Mouse (Mus musculus) testis, adult 2 months (tissue): ENCODE results near the gene Pelo.

Experiments used
- CTCF ChIP-seq: fragments of 200-500 bp; IDR thresholded peaks from 2 replicates; pipeline ENCODE4 v1.5.1; 2012; ENCODE audit warnings: low read depth, mild to moderate bottlenecking, inconsistent platforms, low read length, moderate library complexity; ENCODE audit not compliant: control insufficient read depth, insufficient read depth, insufficient replicate concordance
- POLR2A ChIP-seq: fragments of 200-500 bp; IDR thresholded peaks from 2 replicates; pipeline ENCODE4 v1.6.1; 2012; ENCODE audit warnings: low read depth, mild to moderate bottlenecking, inconsistent platforms, low read length, moderate library complexity; ENCODE audit not compliant: control insufficient read depth

DNA sequence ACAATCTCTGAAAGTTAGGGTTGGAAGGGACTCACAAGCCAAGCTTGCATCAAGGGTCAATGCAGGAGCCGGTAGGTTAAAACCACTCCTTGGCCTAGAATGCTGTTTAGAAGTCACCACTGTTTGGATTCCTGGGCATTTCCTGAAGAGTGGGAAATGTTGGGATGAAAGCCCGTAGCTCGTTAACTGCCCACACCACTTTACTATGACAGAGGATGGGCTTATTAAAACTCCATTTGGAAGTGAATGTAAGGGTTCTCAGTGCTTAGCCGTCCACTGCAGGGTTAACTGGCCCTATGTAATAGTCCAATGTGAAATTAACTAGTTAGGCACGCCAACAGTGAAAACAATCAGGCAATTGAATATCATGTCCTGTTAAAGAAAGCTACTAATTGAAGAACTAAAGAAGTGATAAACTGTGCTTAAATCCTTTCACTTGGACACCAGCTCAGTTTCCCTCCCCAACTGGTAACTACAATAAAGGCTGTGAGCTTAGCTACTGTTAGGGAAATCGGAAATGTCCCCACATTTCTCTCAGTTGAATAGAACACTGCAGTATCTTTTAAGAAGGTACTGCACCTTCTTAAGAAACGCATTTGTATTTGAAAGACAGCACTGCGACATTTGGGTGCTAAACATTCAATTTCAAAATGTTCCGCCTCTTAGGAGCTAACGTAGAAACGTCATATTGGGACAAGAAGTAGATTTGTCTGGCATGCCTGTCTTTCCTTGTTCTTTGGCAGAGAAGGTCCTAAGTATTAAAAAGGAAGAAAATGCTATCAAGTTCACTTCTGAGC is 10.6 kb upstream of the Pelo start:
- TF ChIP-seq CTCF (no peak), POLR2A (no peak)
